Mouse (Mus musculus) right cerebral cortex, postnatal 36 days (tissue): ENCODE data around the gene Lifr.

Source experiments
- DNase-seq, 2 experiments: peaks; one replicate each; pipeline ENCODE4 v3.0.0; 2022; ENCODE audit warnings: low spot score in 2 of 2, mixed read lengths in 1 of 2

Gene Lifr

DNA sequence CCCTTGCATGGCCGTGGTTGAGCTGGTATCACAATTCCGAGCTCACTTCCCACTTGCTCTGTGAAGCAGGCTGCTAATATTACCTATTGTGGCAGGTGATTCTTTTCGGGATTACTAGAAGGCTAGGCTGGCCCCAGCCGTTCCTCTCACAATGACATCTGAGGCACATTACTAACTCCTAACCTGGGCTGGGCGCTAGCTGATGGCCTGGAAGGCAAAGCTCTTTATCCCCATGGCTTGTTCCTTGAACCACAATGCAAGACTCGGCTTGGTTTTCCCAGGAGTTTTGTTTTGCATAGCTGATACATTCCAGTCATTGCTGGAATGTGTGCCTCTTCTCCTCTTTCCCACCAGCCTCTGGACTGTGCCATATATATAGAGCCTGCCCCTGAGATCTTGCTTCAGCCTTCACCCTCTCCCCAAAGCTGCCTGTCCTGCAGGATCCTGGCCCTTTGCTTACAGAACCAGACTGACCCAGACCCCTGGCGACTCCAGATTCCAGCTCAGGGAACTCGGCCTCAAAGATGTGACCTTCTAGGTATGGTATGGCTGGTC, at the start of gene Lifr:
Gene Lifr, plus strand, starts transcription at position 404 of the 555 bp plus-strand sequence.
- no peak for DNase-seq

DNA sequence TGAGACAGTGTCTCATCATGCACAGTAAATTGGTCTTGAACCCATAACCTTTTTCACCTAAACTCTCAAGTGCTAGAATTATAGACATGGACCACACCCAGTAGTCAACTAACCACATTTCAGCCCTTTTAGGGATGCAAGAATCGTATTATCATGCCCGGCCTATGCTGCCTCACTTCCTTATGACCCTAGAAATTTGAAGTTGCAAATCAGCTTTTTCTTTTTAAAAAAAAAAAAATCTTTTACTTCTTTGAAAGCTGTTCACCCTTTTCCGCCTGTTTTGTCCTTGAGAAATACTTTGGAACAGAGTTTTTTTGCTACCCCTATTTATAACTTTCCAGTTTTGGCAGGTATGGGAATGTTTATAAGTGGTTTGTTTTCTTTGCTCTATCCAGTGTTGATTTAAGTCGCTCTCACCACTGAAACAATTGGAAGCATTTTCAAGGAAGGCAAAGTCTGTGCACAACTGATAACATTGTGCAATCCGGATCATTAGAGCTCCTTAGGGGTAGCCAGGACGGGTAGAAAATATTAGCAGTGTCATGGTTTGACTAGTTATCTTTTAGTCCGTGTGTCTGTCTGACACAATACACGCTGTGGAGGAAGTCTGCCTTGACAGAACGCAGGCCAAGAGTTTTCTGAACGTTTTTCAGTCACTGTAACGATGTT, 46.2 kb upstream of the Lifr start:
- DNase-seq, result no peak

DNA sequence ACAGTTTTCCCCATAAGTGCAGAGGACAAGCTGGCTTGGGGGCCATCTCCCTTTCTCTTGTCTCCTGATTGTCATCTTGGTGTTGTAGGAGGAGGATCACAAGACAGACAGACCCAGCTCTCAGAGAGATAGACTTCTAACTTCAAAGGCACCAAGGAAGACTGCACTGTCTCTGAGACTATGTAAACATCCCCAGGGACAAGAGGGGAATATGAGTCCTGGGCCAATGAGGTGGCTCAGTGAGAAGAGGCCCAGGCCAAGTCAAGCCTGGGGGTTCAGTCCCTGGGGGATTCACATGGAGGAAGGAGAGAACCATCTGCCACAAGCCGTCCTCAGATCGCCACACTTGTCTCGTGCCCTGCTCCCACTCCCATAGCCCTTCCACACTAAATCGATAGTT, 45.4 kb upstream of the Lifr start:
- no peak for DNase-seq

DNA sequence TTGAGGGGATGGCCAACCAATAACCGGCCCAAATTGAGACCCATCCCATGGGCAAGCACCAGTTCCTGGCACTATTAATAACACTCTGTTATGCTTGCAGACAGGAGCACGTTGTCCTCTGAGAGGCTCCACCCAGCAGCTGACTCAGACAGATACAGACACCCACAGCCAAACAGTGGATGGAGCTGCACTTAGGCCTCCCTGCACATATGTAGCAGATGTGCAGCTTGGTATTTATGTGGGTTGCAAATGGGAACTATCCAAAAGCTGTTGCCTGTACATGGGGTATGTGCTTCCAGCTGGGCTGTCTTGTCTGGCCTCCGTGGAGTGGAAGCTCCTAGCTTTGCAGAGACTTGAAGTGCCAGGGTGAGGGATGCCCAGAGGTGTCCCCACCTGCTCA, 42.5 kb upstream of the Lifr start:
- peak; percentile 20 to 25 for DNase-seq

DNA sequence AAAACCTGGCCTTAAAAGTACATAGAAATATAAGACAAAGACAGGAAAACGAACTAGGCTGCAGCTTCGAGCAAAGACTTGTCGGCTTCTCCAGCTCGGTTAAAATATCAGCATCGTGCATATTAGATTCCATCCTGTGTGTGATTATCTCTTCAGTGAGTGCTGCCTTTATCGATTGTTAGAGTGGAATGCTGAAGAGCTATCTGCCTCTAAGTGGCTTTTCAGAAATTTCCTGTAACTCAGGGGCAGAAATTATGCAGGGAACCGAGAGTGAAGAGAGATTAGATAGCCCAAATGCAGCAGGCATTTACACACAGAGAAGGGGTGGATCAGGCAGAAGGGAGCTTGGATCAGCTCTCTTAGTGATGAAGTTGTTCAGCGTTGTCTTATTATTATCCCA, 41.5 kb upstream of the Lifr start:
- DNase-seq, result no peak

DNA sequence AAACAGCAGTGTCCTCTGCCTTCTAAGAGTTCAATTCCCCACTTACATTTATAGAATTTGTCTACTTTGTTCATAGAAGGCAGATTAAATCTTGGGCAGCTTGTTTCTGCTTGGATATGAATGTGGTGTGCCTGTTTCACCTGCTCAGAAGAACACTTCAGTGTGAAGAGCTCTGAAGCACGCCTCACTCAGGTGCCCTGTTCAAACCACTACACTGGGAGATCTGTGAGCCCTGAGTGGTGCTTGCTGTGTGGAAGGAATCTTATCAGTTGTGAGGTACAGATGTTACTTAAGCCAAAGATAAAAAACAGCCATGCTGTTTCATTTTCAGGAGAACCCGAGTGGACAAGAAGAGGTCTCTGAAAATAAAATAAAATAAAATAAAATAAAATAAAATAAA, 38.7 kb upstream of the Lifr start:
- no peak for DNase-seq

DNA sequence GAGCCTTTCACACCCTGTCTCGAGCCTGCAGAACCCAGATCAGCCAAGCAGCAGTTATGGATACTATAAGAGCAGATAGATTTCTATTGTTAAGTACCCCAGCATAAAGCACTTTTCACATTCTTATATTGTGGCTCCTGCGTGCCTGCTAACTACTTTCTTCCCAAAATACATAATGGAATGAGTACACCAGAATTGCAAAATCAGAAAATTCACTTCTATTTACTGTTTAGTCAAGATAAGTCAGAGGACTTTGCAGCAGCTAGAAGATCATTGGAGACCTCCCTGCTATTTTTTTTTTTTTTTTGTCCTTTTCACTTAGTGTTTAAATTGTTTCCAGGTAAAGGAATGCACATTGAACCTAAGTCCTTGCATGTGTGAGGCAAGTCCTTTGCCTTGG, 38.3 kb upstream of the Lifr start:
- DNase-seq, result no peak

DNA sequence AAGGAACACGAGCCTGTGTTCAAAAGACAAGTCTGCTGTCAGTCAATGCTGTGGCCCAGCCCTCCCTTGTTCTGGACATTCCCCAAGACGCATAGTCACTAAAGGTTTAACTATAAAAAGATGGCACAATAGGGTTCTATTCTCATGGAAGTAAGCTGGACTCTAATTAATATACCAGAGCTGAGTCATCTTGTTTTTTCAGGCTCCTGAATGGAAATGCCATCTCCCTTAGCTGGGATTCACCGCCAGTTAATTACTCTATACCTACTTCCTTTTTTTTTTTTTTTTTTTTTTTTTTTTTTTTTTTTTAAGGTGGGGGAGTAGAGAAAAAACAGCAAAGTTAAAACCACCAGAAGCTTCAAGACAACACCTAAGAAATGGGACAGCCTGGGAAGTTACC, 33.6 kb upstream of the Lifr start:
- DNase-seq, result no peak

DNA sequence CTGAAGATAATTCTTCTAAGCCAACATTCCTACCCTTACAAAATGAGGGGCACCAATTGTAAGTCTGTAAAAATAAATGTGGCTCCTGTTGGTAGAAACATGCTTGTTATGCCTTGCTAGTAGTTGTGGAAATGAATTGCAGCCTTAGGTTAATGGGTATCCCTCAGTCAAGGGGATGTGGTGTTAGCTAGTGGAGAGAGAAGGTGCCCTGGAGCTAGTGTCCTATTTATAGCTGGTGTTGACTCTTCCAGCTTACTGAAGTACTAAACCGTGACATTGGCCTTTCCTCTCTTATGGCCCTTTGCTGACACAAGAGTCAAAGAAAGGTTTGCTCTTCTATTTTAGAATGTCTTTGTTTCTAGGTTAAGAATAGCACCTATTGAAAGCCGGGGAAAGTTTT, 29.9 kb upstream of the Lifr start:
- DNase-seq, result no peak

DNA sequence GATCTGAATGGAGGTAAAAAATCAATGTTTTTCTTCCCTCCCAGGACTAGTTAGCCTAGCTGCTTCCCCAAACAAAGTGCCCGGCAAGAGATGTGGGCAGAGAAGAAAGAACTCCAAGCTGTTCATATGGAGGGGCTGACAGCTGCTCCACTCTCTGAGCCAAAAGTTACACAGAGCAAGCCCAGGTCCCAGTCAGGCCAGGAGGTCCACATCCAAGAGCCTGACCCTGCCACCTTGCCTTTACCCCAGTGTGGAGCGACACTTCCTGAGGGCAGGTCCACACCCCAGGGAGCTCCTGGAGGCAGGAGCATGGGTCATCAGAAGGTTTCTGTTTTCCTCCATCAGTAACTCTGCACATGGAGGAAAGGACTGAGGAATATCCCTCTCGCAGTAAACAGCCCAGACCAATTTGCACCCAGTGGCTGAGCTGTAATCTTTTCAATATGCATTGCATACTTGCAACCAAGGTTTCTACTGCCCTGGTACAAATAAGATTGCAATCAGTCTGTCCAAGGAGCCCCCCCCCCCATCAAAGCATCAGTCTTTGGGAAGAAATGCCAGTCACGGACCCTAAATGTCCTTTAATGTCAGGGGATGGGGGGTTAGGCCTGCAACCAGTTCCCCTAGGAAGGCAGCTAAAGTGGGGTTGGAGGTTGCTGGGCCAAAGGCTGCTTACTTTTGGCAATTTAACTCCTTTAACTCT, 28.3 kb upstream of the Lifr start:
- no peak for DNase-seq

DNA sequence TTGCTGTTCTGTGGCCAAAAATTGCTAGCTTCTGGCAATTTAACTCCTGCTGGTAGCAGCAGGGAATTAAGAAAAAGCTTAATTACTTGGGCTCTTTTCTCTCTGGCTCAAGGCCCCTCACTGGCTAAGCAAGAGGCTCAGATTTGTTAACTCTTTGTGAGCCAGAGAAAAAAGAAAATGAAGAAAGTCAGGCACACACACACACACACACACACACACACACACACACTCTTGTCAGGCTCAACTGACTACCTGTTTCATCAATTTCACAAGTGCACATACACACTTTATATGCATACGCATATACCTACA, 27.8 kb upstream of the Lifr start:
- DNase-seq, result no peak

DNA sequence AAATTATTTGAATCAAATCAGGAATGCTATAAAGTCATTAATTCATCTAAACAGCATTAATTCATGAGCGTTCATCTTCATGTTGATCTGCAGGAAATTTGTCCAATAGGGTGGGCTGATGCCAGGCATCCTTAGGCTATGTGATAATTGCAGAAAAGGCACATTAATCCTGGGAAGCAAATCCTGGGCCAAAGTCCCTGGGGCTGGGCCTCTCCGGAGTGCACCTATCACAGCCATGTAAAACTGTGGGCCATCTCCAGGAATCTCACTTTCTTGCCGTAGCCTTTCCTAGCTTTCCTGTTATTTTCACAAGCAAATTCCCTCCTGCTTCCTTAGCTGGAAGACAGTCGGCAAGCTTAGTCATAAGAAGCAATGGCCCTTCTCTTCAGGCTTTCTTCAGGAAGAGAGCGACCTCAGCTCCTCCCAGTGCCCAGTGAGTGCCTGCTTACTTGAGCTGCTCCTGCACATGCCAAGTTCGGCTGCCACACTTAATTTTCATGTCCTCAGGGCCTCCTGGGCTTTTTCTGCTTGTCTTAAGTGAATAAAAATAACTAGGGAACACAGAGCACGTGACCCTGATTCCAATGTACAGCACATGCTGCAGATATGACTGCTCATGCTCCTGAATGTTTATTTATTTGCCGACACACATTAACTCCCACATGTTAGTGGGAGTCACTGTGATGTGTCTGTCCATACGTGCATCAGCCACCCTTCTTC, 26.7 kb upstream of the Lifr start:
- no peak for DNase-seq

DNA sequence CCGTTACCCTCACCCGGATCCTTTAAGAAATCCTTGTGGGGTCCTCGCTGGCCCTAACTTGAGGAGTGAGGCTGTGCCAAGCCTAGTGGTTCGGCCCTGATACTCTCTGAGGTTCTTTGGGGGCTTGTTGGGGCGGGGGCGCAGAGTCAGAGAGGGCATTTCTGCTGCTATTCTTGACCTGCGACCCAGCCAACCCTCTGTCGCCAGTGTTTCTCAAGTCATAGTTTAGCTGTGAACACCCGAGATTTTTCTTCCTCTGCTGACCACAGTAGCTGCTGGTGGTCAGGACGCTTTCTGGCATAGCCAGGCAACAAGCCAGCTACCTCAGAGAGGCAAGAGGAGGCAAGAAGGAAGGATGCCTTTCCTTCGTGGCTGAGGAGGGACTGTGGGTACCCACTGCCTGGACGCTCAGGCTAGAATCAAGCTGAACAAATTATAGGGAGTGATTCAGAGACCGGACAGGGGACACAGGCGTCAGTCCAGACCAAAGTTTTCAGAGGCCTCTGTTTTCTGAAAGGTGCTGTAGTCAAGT, 25.4 kb upstream of the Lifr start:
- no peak for DNase-seq

DNA sequence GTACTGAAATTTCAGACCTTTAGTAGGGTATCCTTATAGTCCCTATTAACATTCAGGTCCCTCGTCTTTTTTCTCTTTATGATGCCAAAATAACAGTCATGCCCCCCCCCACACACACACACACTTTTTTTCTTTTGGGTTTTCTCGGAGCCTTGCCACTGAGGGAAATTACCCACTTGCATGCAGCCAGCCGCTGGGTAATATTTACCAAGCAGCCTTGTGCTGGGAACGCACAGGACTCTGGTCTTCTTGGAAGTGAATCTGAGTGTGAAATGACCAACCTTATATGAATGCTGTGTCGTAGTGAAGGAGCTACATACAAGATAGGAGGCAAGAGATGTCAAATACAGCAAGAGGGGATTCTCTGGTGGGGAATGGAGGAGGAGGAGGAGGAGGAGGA, 24.8 kb upstream of the Lifr start:
- no peak for DNase-seq

DNA sequence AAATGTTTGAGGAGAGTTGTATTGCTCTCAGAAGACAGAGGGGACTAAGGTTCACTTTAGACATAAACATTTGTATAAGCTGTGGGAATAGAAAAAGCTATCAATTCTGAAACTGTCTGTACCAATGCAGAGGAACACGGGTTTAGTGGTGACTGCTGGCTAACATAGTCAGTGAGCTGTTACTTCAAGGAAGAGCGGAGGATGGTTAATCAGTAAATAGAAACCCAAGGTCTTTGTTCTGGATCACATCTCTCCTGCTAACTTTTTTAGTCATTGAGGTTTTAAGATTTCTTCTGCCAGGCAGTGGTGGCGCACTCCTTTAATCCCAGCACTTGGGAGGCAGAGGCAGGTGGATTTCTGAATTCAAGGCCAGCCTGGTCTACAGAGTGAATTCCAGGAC, 23.7 kb upstream of the Lifr start:
- no peak for DNase-seq

DNA sequence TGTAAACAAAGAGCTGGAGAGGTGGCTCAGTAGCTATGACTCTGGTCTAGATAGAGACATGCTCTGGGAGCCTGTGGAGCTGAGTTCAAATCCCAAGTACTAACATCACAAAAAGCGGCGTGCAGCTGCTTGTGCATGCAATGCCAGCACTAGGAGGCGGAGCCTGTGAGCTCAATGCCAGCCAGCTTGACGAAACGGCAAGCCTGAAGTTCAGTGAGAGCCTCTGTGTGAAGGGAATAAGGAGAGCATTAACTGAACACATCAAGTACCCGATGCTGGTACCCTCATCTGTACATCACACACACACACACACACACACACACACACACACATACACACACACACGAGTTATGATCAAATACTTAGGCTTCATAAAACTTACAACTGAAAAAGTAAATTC, 21.0 kb upstream of the Lifr start:
- no peak for DNase-seq

DNA sequence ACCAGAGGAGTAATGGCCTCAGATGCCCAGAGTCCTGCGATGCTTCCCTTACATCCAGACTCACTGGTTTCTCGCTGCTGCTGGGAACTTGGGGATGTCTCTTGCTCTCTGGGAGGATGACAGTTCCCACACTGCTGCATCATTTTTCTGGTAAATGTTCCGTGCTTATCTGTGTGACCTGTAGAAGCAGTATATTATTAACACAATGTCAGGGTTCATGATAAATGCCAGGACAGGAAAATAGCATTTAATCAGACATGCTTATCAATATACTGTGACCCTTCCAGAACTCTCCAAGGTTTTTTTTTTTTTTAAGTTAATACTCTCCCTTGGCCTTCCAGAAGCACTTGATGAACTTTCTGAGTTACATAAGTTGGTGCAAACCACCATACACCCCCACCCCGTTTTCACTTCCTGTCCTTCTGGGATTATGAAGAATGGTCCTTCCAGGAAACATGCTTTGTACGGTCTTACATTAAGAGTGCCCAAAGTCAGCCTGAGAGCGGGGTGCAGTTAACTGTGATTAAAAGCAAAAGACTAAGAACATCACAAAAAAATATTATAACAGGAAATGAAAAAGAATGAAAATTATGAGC, 20.1 kb upstream of the Lifr start:
- DNase-seq, result no peak

DNA sequence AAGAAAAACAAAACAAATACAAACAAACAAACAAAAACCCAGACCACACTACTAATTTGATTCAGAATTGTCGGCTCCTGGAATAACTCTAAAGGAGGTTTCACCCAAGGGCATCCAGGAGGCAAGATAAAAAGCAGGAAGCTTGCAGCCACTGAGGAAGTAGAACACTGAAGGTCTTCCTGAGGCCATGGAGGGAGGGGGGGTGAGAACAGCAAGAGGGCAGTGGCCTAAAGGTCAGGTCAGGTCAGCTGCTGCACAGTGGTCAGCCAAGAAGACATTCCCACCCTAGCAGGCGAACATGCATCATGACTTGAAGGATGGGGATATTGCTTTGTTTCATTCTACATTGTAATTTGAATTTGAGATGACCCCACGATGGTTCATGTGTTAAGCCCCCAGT, 17.1 kb upstream of the Lifr start:
- no peak for DNase-seq

DNA sequence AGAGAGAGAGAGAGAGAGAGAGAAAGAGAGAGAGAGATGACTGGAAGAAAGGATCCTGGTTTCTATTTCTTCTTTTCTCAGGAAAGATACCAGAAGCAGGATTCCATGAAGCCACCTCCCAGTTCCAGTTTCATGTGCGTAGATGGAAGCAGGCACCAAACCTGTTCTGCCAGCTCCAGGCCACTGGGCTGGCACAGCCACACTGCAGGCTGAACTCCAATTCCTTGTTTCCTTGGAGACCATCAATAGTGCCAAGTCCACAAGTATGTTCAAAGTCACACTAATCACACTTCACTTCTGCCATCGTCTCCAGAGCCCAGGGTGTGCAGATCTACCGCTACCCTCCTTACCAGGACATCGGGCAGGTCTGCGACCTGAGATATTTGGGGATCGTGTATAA, 15.2 kb upstream of the Lifr start:
- no peak for DNase-seq

DNA sequence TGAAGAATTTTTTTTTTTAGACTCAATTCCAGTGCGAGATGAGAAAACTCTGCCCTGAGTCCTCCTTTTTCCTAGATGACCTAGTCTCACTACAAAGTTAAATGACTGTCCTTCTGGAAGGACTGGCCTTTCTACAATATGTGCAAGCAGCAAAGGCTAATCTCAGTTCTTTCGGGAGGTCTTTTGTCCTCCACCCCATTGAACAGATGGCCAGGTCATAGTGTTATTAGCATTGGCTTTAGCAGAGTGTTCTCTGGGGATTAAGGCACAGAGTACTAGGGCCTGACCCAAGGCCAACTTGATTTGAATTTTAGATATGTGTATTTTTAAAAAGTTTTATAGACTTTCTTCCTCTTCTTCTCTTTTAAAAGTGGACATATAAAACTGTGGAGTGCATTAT, 12.1 kb upstream of the Lifr start:
- DNase-seq, result no peak

DNA sequence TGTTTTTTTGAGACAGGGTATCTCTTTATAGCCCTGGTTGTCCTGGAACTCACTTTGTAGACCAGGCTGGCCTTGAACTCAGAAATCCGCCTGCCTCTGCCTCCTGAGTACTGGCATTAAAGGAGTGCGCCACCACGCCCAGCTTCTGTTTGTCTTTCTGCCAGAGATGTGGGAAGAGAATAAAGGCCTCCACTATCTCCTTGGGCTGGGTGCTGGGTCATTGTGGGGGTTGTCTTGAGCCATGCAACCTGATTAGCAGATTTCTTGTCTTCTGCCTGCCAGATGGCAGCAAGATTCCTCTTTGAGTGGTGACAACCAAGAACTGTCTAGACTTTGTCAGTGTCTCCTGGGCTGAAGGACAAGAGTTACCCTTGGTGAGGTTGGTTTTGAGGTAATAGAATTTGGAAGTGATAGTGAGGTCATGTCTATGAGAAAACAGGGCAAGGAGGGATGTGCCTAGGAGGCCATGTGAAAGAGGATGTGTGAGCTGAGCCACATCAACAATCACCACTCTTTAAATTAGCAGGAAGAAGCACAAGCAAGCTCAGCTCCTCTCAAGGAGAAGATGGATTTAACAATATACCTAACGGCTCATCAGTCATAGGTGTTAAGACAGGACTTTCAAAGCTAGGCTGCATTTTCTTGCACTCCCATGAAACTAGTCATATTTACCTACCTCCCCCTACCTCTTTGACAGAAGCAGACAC, 10.6 kb upstream of the Lifr start:
- no peak for DNase-seq
